Mouse (Mus musculus) neural tube, embryonic 11.5 days (tissue): ENCODE data around the gene Slc35b2. TPM values are rescaled to one million over a fixed set of nuclear protein-coding genes. Genes with fewer than 3 reads are reported as not detected.

Experiments used
- ATAC-seq: fragments of 200-750 bp; cut with Nextera tagmentation; 2 replicates; pipeline ENCODE4 v1.8.0; 2017; ENCODE audit warnings: moderate number of reproducible peaks, mild to moderate bottlenecking, moderate TSS enrichment, moderate library complexity; ENCODE audit not compliant: insufficient read depth, low FRiP score, low TSS enrichment
- DNase-seq: peaks from one replicate; pipeline ENCODE4 v3.0.0-alpha.2; 2015; ENCODE audit warnings: low spot score
- H3K27ac ChIP-seq: fragments of 300-500 bp; sonication (generic); 2 replicates; pipeline ENCODE4 v1.5.1; 2014; ENCODE audit warnings: low read depth, mild to moderate bottlenecking, low read length
- H3K27me3 ChIP-seq: fragments of 300-500 bp; sonication (generic); 2 replicates; pipeline ENCODE4 v1.6.1; 2014; ENCODE audit warnings: mild to moderate bottlenecking, low read length, mixed read lengths; ENCODE audit not compliant: control insufficient read depth, insufficient read depth
- H3K36me3 ChIP-seq: fragments of 300-500 bp; sonication (generic); 2 replicates; pipeline ENCODE4 v1.6.1; 2014; ENCODE audit warnings: mild to moderate bottlenecking, low read length, moderate library complexity, mixed read lengths; ENCODE audit not compliant: control insufficient read depth, insufficient read depth
- H3K4me1 ChIP-seq: fragments of 300-500 bp; sonication (generic); 2 replicates; pipeline ENCODE4 v1.6.1; 2014; ENCODE audit warnings: low read length, mixed read lengths; ENCODE audit not compliant: control insufficient read depth, insufficient read depth
- H3K4me2 ChIP-seq: fragments of 300-500 bp; sonication (generic); 2 replicates; pipeline ENCODE4 v1.6.1; 2014; ENCODE audit warnings: low read depth, mild to moderate bottlenecking, moderate library complexity
- H3K4me3 ChIP-seq: fragments of 300-500 bp; sonication (generic); 2 replicates; pipeline ENCODE4 v1.5.1; 2014; ENCODE audit warnings: low read depth, low read length
- H3K9ac ChIP-seq: fragments of 300-500 bp; sonication (generic); 2 replicates; pipeline ENCODE4 v1.6.1; 2014; ENCODE audit warnings: mild to moderate bottlenecking, low read length
- H3K9me3 ChIP-seq: fragments of 300-500 bp; sonication (generic); 2 replicates; pipeline ENCODE4 v1.6.1; 2016; ENCODE audit warnings: low read length; ENCODE audit not compliant: control insufficient read depth
- WGBS: fragments of 180-500 bp; shearing (Covaris S2); extraction: QIAGEN DNeasy Blood & Tissue Kit; methylation state at CpG from one replicate; pipeline ENCODE4 v1.1.7; 2014; 5-methylcytosine and 5-hydroxymethylcytosine counted together
- polyA plus RNA-seq: library from polyadenylated mRNA; unstranded; fragments of >200 nt; fragmentation: Nextera tagmentation; extraction: Ambion mirVana; gene quantifications from 2 replicates; pipeline ENCODE4 v1.2.1, GENCODE M21; 2014

The Slc35b2 gene
- polyA plus RNA-seq, 1 experiment from 2014 or later = 106 TPM

DNA sequence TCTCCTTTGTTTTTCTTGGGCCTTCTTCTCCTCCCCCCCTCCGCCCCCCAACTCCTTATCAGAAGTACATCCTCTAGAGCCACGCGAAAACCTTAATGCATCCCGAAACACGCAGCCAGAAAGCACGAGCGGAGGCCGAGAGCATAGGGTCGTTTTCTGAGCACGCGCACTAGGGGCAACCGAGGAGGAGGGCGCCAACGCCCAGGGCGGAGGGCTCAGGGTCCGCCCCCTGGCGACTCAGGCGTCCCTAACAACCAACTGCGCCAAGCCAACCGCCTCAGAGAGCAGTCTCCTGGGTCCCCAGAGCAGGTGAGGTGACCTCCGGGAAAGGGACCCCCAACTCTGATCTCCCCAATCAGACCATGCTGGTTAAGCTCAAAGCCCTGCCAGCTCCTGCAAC lies 40.4 kb upstream of the Slc35b2 start, which contains the start of gene Tcte1:
Gene Tcte1 (plus strand): TSS at position 172 of the 400 bp plus-strand sequence.
- Histone ChIP-seq H3K4me3 (peak within 1 kb of the TSS; percentile 24), H3K27me3 (no peaks in the 10 kb centered on the region), H3K4me1 (no peaks in the 10 kb centered on the region; the same call in 1 of the 2 replicates), H3K9me3 (no peaks in the 10 kb centered on the region), H3K27ac (no peak within 1 kb of the TSS), H3K9ac (peak within 1 kb of the TSS; percentile 66), H3K4me2 (peak within 1 kb of the TSS; percentile 69), H3K36me3 (no peaks in the 10 kb centered on the region)
- ATAC-seq (peak; percentile 72), DNase-seq (peak; percentile 83)
- WGBS = under 1% methylated on average over 21 of the region's 21 CpGs

DNA sequence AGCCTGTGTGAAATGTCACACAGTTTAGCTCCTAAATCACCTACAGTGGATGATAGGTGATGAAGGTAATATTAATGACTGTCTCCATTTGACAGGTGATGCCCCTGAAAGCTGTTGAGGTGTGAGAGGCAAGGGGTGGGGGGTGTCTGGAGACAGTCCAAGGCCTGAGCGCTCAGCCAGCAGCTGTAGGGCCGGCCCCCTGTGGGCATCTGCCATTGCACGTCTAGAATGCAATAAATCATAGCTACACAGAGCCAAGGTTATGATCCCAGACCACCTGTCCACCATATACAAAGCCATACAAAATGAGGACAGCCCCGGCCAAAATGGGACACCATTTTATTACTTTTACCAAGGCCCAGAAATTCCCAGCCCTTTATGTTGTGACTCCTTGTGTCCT lies 38.7 kb upstream of the Slc35b2 start:
- Histone ChIP-seq H3K4me3 (no peak overlapping the region), H3K9me3 (no peaks in the 10 kb centered on the region), H3K9ac (no peak overlapping the region), H3K36me3 (no peaks in the 10 kb centered on the region), H3K4me1 (no peaks in the 10 kb centered on the region; the same call in 1 of the 2 replicates), H3K27me3 (peaks cover 3% of the 10 kb centered on the region; the same call in 1 of the 2 replicates), H3K27ac (no peak overlapping the region), H3K4me2 (no peak overlapping the region)
- ATAC-seq (no peak), DNase-seq (no peak)
- WGBS = 45% methylated on average over 4 of the region's 4 CpGs

DNA sequence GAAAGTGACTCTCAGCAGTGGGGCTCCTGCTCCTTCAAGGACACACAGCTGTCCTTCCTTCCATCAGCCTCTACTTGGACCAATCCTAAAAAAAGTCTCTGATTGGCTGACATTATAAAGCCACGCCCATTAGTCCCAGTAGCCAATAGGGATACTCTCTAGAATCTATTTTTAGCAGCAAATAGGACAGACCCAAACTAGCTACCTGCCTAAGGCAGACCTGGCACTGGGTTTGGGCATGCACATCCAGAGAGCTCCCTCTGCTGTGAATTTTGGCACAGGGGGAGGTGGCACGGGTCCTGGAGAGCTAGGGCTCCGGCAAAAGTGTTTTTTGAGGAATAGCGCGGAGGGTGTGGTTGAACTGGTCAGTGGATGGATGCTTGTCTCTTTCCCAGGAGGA lies 37.1 kb upstream of the Slc35b2 start:
- H3K9me3 ChIP-seq = no peaks in the 10 kb centered on the region
- DNase-seq (no peak), ATAC-seq (no peak)
- H3K4me2 ChIP-seq = no peak overlapping the region
- no peaks in the 10 kb centered on the region for H3K36me3 ChIP-seq
- peaks cover 3% of the 10 kb centered on the region; the same call in 1 of the 2 replicates for H3K27me3 ChIP-seq
- no peak overlapping the region for H3K4me3 ChIP-seq
- WGBS = 24% methylated on average over 5 of the region's 5 CpGs
- H3K27ac ChIP-seq = no peak overlapping the region
- H3K9ac ChIP-seq = no peak overlapping the region
- no peaks in the 10 kb centered on the region; the same call in 1 of the 2 replicates for H3K4me1 ChIP-seq

DNA sequence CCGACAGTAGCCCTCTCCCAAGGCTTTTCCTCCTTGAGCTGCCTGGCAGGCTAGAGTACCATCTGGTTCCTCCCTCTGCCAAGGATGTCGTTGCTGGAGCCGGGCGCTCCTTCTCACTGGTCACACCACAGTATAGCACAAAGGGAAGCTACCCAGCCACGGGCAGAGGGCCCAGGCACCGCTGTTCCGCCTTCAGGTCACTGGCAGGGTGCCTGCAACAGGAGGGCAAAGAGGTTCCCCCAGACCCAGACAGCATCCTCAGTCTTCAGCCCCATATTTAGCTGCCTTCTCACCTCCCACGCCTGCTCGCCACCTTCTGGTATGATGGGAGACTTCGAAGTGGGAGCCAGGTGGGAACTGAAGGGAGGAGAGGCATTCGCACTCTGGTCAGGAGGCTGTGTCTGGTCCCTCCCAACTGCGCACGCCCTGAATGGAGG lies 33.3 kb upstream of the Slc35b2 start:
- H3K4me2 ChIP-seq = no peak overlapping the region
- DNase-seq (no peak), ATAC-seq (no peak)
- 47% methylated on average over 13 of the region's 13 CpGs for WGBS
- peaks cover 11% of the 10 kb centered on the region for H3K27me3 ChIP-seq
- no peaks in the 10 kb centered on the region for H3K36me3 ChIP-seq
- no peak overlapping the region for H3K9ac ChIP-seq
- no peak overlapping the region for H3K27ac ChIP-seq
- no peaks in the 10 kb centered on the region for H3K4me1 ChIP-seq
- H3K4me3 ChIP-seq = no peak overlapping the region
- H3K9me3 ChIP-seq = no peaks in the 10 kb centered on the region

DNA sequence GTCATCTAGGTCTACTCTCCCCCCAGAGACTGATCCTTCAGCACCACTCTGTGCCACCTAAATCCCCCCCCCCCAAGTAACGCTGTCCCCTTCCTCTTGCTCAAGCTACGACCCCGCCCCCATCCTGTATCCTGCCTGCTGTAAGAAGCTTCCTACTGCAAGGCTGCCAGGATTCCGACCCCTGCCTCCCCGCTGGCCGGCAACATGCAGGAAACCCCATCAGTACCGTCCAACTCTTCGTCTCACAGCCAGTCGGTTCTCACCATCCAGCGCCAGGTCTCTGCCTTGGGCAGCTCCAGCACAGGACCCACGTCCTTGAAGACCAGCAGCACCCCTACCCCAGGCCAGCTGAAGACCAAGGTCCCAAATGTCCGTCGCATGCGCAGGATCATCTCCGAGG lies 30.8 kb upstream of the Slc35b2 start:
- H3K27me3 ChIP-seq = peaks cover 18% of the 10 kb centered on the region
- 56% methylated on average over 15 of the region's 15 CpGs for WGBS
- no peak for DNase-seq

DNA sequence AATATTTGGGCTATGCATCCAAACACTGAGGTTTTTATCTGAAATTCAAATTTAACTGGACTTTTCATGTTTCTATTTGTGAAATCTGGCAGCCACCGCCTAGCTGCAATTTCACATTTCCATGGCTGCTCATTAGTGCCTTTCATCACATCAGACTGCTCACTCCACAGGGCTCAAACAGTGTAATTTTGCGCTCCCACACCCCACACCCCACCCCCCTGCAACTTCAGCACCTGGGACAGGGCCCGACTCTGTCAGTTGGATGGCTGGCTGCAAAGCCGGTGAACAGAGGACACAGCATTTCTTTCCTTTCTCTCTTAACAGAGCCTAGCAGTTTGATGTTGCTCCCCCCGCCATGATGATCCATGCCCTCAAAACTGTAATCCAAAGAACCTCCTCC lies 27.4 kb upstream of the Slc35b2 start:
- H3K4me2 ChIP-seq = no peak overlapping the region
- H3K9me3 ChIP-seq = no peaks in the 10 kb centered on the region
- no peak overlapping the region for H3K9ac ChIP-seq
- H3K36me3 ChIP-seq = no peaks in the 10 kb centered on the region
- DNase-seq (no peak), ATAC-seq (no peak)
- H3K27me3 ChIP-seq = peaks cover 20% of the 10 kb centered on the region
- H3K4me3 ChIP-seq = no peak overlapping the region
- H3K4me1 ChIP-seq = no peaks in the 10 kb centered on the region
- WGBS = 17% methylated on average over 5 of the region's 5 CpGs
- H3K27ac ChIP-seq = no peak overlapping the region

More for the DNA sequence above, 30.8 kb upstream of the Slc35b2 start:
- H3K9me3 ChIP-seq = no peaks in the 10 kb centered on the region
- H3K4me3 ChIP-seq = no peak overlapping the region
- no peaks in the 10 kb centered on the region for H3K36me3 ChIP-seq
- H3K4me1 ChIP-seq = no peaks in the 10 kb centered on the region
- no peak for ATAC-seq
- no peak overlapping the region for H3K4me2 ChIP-seq
- H3K27ac ChIP-seq = no peak overlapping the region
- H3K9ac ChIP-seq = no peak overlapping the region

DNA sequence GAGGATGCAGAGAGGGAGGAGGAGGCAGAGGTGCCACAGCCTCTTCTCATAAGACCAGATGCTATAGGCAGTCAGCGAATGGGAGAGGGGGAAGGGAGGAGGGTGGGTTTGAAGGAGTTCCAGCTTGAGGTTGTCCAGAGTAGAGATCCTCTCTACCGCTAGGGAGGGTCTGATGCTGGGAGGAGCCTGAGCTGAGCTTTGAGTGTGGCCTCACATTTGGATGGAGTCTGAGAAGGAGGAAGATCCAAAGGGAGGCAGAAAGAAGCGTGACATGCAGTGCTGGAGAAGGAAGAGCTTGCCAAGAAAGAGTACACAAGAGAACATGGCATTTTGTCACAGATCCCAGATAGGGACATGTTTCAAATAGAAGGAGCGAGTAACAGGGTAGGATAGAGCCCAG lies 25.3 kb upstream of the Slc35b2 start:
- ATAC-seq (no peak), DNase-seq (no peak)
- no peak overlapping the region for H3K27ac ChIP-seq
- H3K4me2 ChIP-seq = no peak overlapping the region
- no peaks in the 10 kb centered on the region for H3K9me3 ChIP-seq
- 64% methylated on average over 4 of the region's 4 CpGs for WGBS
- H3K36me3 ChIP-seq = no peaks in the 10 kb centered on the region
- no peak overlapping the region for H3K4me3 ChIP-seq
- H3K9ac ChIP-seq = no peak overlapping the region
- peaks cover 25% of the 10 kb centered on the region for H3K27me3 ChIP-seq
- no peaks in the 10 kb centered on the region for H3K4me1 ChIP-seq

DNA sequence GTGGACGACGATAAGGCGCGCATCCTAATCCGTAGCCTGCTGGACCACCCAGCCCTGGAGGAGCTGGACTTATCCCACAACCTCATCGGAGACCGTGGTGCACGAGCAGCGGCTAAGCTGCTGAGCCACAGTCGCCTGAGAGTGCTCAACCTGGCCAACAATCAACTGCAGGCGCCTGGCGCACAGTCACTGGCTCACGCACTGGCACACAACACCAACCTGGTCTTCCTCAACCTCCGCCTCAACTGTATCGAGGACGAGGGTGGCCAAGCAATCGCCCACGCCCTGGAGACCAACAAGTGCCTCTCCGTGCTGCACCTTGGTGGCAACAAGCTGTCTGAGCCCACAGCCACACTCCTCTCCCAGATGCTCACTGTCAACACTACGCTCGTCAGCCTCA lies 24.0 kb upstream of the Slc35b2 start:
- no peak for ATAC-seq
- no peak for DNase-seq
- peaks cover 35% of the 10 kb centered on the region for H3K27me3 ChIP-seq
- H3K9me3 ChIP-seq = no peaks in the 10 kb centered on the region
- peaks cover 9% of the 10 kb centered on the region for H3K4me1 ChIP-seq
- H3K9ac ChIP-seq = no peak overlapping the region
- H3K4me2 ChIP-seq = no peak overlapping the region
- no peak overlapping the region for H3K27ac ChIP-seq
- WGBS = 79% methylated on average over 21 of the region's 21 CpGs
- 0 out of 2 replicates have a peak, but pooled peaks cover 2% of the 10 kb centered on the region for H3K36me3 ChIP-seq
- H3K4me3 ChIP-seq = no peak overlapping the region

DNA sequence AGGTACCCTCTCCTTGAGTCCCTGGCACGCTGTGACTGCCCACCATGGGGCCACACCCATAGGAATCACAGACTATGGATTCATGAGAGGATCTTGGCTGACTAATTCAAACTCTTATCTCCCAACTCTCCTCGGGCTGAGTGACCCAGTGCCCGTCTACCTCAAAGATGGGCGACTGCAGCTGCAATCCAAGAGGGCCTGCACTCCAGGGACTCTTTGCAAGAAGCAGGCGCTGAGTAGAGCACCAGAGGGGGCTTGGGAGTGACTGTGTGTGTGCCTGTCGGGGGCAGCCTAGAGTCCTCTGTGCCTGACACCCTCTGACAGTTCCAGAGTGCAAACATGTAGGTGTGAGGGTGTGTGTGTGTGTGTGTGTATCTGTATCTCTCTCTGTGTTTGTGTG lies 21.5 kb upstream of the Slc35b2 start:
- ATAC-seq = no peak
- peaks cover 50% of the 10 kb centered on the region for H3K27me3 ChIP-seq
- 46% methylated on average over 6 of the region's 6 CpGs for WGBS

More for the DNA sequence above, 21.5 kb upstream of the Slc35b2 start:
- no peak for DNase-seq
- Histone ChIP-seq H3K4me1 (peaks cover 12% of the 10 kb centered on the region), H3K9me3 (no peaks in the 10 kb centered on the region), H3K36me3 (0 out of 2 replicates have a peak, but pooled peaks cover 2% of the 10 kb centered on the region), H3K9ac (no peak overlapping the region), H3K4me3 (no peak overlapping the region), H3K27ac (no peak overlapping the region), H3K4me2 (no peak overlapping the region)
